23 mouse cellular contexts compared by ENCODE assay signal in genomic region chr2:156693241-156693807, GRCm38 (mm10).
A peak's percentile ranks its signal among the peaks of the same experiment; 100 is the strongest.
DNase-seq lines count a peak whose midpoint lies in the region; ATAC-seq lines count a peak whose summit lies in the region.
"Had no signal": no experiment of that assay in that cellular context is flagged by ENCODE, and none has a peak within 500 bp of the region (broad histone marks: within the 10 kb centered on the region; RNA-seq: fewer than 3 reads in every experiment).

No protein-coding gene starts in this region.

- no peak for DNase-seq in hindbrain, embryonic 10.5 days (ENCODE audit: low spot score)
- no peak for DNase-seq in hindbrain, embryonic 14.5 days (ENCODE audit: low spot score)
- no peak for DNase-seq in midbrain, embryonic 10.5 days (ENCODE audit: low spot score)
- no peak for DNase-seq in midbrain, embryonic 11.5 days (ENCODE audit: low spot score, missing footprints)
- DNase-seq in embryonic facial prominence, embryonic 11.5 days (ENCODE audit: low spot score), result no peak
- no peak for DNase-seq in testis, postnatal 10 days (ENCODE audit: low spot score)
- DNase-seq: adrenal gland, adult 2 months; cerebellum, adult 9-10 months; gastrocnemius, postnatal 10 days; heart, adult 11 months; heart, postnatal 14 days; kidney, adult 8-10 months; kidney, postnatal 36 days; layer of hippocampus, adult 9-11 months; left cerebral cortex, postnatal 4 days; liver; right cerebral cortex, adult 18-20 months; thymus, postnatal 36 days had no signal

- ATAC-seq in hindbrain, embryonic 14.5 days (ENCODE audit: low FRiP score), result no peak
- ATAC-seq in midbrain, embryonic 11.5 days (ENCODE audit: low FRiP score), result no peak
- peak; percentile 48; the same call in 1 of the 2 replicates for ATAC-seq in embryonic facial prominence, embryonic 11.5 days (replicated peaks; ENCODE audit: insufficient number of reproducible peaks, low FRiP score, low TSS enrichment, low read depth)
- ATAC-seq in megakaryocyte-erythroid progenitor cell, adult 5-6 weeks (replicated peaks; ENCODE audit: low FRiP score, low TSS enrichment, poor library complexity, severe bottlenecking), result no peak
- ATAC-seq: inflammation-experienced regulatory T-cells, adult 6 months had no signal

- H3K4me2 ChIP-seq in hindbrain, embryonic 14.5 days (replicated peaks), result no peak overlapping the region
- no peak overlapping the region for H3K4me2 ChIP-seq in midbrain, embryonic 11.5 days
- H3K4me2 ChIP-seq in embryonic facial prominence, embryonic 11.5 days (ENCODE audit: low read depth, low read length), result no peak overlapping the region
- H3K4me2 ChIP-seq: heart, embryonic 12.5 days had no signal

- no peak overlapping the region for H3K4me3 ChIP-seq in hindbrain, embryonic 10.5 days
- H3K4me3 ChIP-seq in hindbrain, embryonic 14.5 days (replicated peaks; ENCODE audit: low read length), result no peak overlapping the region
- no peak overlapping the region for H3K4me3 ChIP-seq in midbrain, embryonic 10.5 days
- no peak overlapping the region for H3K4me3 ChIP-seq in midbrain, embryonic 11.5 days (ENCODE audit: low read depth, low read length)
- H3K4me3 ChIP-seq in embryonic facial prominence, embryonic 11.5 days (ENCODE audit: low read depth, low read length), result no peak overlapping the region
- H3K4me3 ChIP-seq: heart, embryonic 12.5 days; left cerebral cortex, adult 2 months had no signal

- no peaks in the 10 kb centered on the region for H3K9me3 ChIP-seq in hindbrain, embryonic 10.5 days
- H3K9me3 ChIP-seq in hindbrain, embryonic 14.5 days (ENCODE audit: control insufficient read depth, low read length), result no peaks in the 10 kb centered on the region
- H3K9me3 ChIP-seq in midbrain, embryonic 10.5 days (replicated peaks), result no peaks in the 10 kb centered on the region
- H3K9me3 ChIP-seq in midbrain, embryonic 11.5 days (ENCODE audit: control insufficient read depth, low read length), result no peaks in the 10 kb centered on the region
- H3K9me3 ChIP-seq in embryonic facial prominence, embryonic 11.5 days (replicated peaks; ENCODE audit: control insufficient read depth, low read length), result no peaks in the 10 kb centered on the region
- H3K9me3 ChIP-seq: heart, embryonic 12.5 days had no signal

- no peak overlapping the region for H3K9ac ChIP-seq in hindbrain, embryonic 14.5 days
- no peak overlapping the region for H3K9ac ChIP-seq in midbrain, embryonic 11.5 days (ENCODE audit: low read length)
- H3K9ac ChIP-seq in embryonic facial prominence, embryonic 11.5 days (replicated peaks; ENCODE audit: low read length), result no peak overlapping the region
- H3K9ac ChIP-seq: heart, embryonic 12.5 days had no signal

- H3K36me3 ChIP-seq in hindbrain, embryonic 10.5 days, result no peaks in the 10 kb centered on the region
- H3K36me3 ChIP-seq in hindbrain, embryonic 14.5 days (replicated peaks; ENCODE audit: control insufficient read depth, insufficient read depth), result no peaks in the 10 kb centered on the region
- no peaks in the 10 kb centered on the region for H3K36me3 ChIP-seq in midbrain, embryonic 10.5 days
- H3K36me3 ChIP-seq in midbrain, embryonic 11.5 days (ENCODE audit: control insufficient read depth, insufficient read depth, low read length), result no peaks in the 10 kb centered on the region
- H3K36me3 ChIP-seq in embryonic facial prominence, embryonic 11.5 days (replicated peaks; ENCODE audit: control insufficient read depth, insufficient read depth, low read depth, low read length), result no peaks in the 10 kb centered on the region
- H3K36me3 ChIP-seq: heart, embryonic 12.5 days had no signal

- peak overlapping the region; percentile 45; the same call in 1 of the 2 replicates for H3K27ac ChIP-seq in hindbrain, embryonic 10.5 days
- H3K27ac ChIP-seq in hindbrain, embryonic 14.5 days, result no peak overlapping the region
- peak overlapping the region; percentile 57 for H3K27ac ChIP-seq in midbrain, embryonic 10.5 days (replicated peaks)
- H3K27ac ChIP-seq in midbrain, embryonic 11.5 days (ENCODE audit: low read depth, low read length), result no peak overlapping the region
- no peak overlapping the region for H3K27ac ChIP-seq in embryonic facial prominence, embryonic 11.5 days (replicated peaks; ENCODE audit: low read depth, low read length)
- H3K27ac ChIP-seq: left cerebral cortex, adult 2 months; macrophage had no signal

- WGBS in hindbrain, embryonic 10.5 days, result 59% methylated on average over 11 of the region's 11 CpGs
- 44% methylated on average over 11 of the region's 11 CpGs for WGBS in hindbrain, embryonic 14.5 days
- WGBS in midbrain, embryonic 10.5 days, result 62% methylated on average over 11 of the region's 11 CpGs
- WGBS in midbrain, embryonic 11.5 days, result 58% methylated on average over 11 of the region's 11 CpGs
- 41% methylated on average over 11 of the region's 11 CpGs for WGBS in embryonic facial prominence, embryonic 11.5 days

- peaks cover 60% of the 10 kb centered on the region for H3K4me1 ChIP-seq in hindbrain, embryonic 10.5 days (replicated peaks)
- H3K4me1 ChIP-seq in hindbrain, embryonic 14.5 days (replicated peaks; ENCODE audit: control insufficient read depth, insufficient read depth, low read length), result peaks cover 28% of the 10 kb centered on the region; the same call in 1 of the 2 replicates
- peaks cover 60% of the 10 kb centered on the region for H3K4me1 ChIP-seq in midbrain, embryonic 10.5 days
- H3K4me1 ChIP-seq in midbrain, embryonic 11.5 days (ENCODE audit: control insufficient read depth, insufficient read depth, low read length), result peaks cover 9% of the 10 kb centered on the region
- H3K4me1 ChIP-seq in embryonic facial prominence, embryonic 11.5 days (ENCODE audit: control insufficient read depth, insufficient read depth, low read length), result no peaks in the 10 kb centered on the region

- peaks cover 17% of the 10 kb centered on the region for H3K27me3 ChIP-seq in hindbrain, embryonic 10.5 days (ENCODE audit: insufficient read depth, poor library complexity, severe bottlenecking)
- H3K27me3 ChIP-seq in hindbrain, embryonic 14.5 days (ENCODE audit: control insufficient read depth, insufficient read depth, low read length), result no peaks in the 10 kb centered on the region
- peaks cover 11% of the 10 kb centered on the region for H3K27me3 ChIP-seq in midbrain, embryonic 10.5 days (ENCODE audit: low read depth, poor library complexity, severe bottlenecking)
- H3K27me3 ChIP-seq in midbrain, embryonic 11.5 days (ENCODE audit: control insufficient read depth, insufficient read depth, low read length), result no peaks in the 10 kb centered on the region
- H3K27me3 ChIP-seq in embryonic facial prominence, embryonic 11.5 days (ENCODE audit: control insufficient read depth, insufficient read depth, low read length), result no peaks in the 10 kb centered on the region

Comparison
In these comparisons a context has a peak if more than half of its experiments do, and no peak if none do; other contexts are left out.
1. H3K27ac ChIP-seq: peak in hindbrain, embryonic 10.5 days (single experiment) and midbrain, embryonic 10.5 days (single experiment); none in hindbrain, embryonic 14.5 days (single experiment), midbrain, embryonic 11.5 days (single experiment) and embryonic facial prominence, embryonic 11.5 days (single experiment).